Mouse (Mus musculus) forebrain, embryonic 16.5 days (tissue): ENCODE measurements around the gene Ccr8. TPM values are rescaled to one million over a fixed set of nuclear protein-coding genes. Genes with fewer than 3 reads are reported as not detected.

ENCODE experiments used
- ATAC-seq: fragments of 200-750 bp; cut with Nextera tagmentation; 2 replicates; pipeline ENCODE4 v1.8.0; 2017; ENCODE audit warnings: mild to moderate bottlenecking, moderate library complexity
- H3K27ac ChIP-seq: fragments of 300-500 bp; sonication (generic); 2 replicates; pipeline ENCODE4 v1.5.1; 2014; ENCODE audit warnings: low read length, control low read depth
- H3K27me3 ChIP-seq: fragments of 300-500 bp; sonication (generic); replicated peaks from 2 replicates; pipeline ENCODE4 v1.6.1; 2014; ENCODE audit warnings: low read length; ENCODE audit not compliant: control insufficient read depth, insufficient read depth
- H3K36me3 ChIP-seq: fragments of 300-500 bp; sonication (generic); 2 replicates; pipeline ENCODE4 v1.6.1; 2014; ENCODE audit not compliant: control insufficient read depth, insufficient read depth
- H3K4me1 ChIP-seq: fragments of 300-500 bp; sonication (generic); replicated peaks from 2 replicates; pipeline ENCODE4 v1.6.1; 2014; ENCODE audit warnings: low read length; ENCODE audit not compliant: control insufficient read depth, insufficient read depth
- H3K4me2 ChIP-seq: fragments of 300-500 bp; sonication (generic); 2 replicates; pipeline ENCODE4 v1.6.1; 2014; ENCODE audit warnings: mild to moderate bottlenecking, low read length, control low read depth
- H3K4me3 ChIP-seq: fragments of 300-500 bp; sonication (generic); replicated peaks from 2 replicates; pipeline ENCODE4 v1.5.1; 2014; ENCODE audit warnings: mild to moderate bottlenecking, low read length, control low read depth
- H3K9ac ChIP-seq: fragments of 300-500 bp; sonication (generic); replicated peaks from 2 replicates; pipeline ENCODE4 v1.6.1; 2014; ENCODE audit warnings: low read depth, low read length, control low read depth
- H3K9me3 ChIP-seq: fragments of 300-500 bp; sonication (generic); 2 replicates; pipeline ENCODE4 v1.6.1; 2016; ENCODE audit warnings: low read length; ENCODE audit not compliant: control insufficient read depth
- WGBS: fragments of 180-500 bp; shearing (Covaris S2); extraction: QIAGEN DNeasy Blood & Tissue Kit; methylation state at CpG from one replicate; pipeline ENCODE4 v1.1.7; 2014; 5-methylcytosine and 5-hydroxymethylcytosine counted together
- polyA plus RNA-seq: library from polyadenylated mRNA; unstranded; fragments of >200 nt; fragmentation: Nextera tagmentation; extraction: Ambion mirVana; gene quantifications from 2 replicates; pipeline ENCODE4 v1.2.1, GENCODE M21; 2015

Gene Ccr8
- polyA plus RNA-seq, 1 experiment from 2014 or later: not detected

- no peaks in the 10 kb centered on the region for H3K9me3 ChIP-seq
- WGBS: 70% methylated on average over 10 of the region's 10 CpGs
- H3K4me3 ChIP-seq: no peak overlapping the region
- no peak overlapping the region for H3K4me2 ChIP-seq
- no peaks in the 10 kb centered on the region for H3K36me3 ChIP-seq
- H3K4me1 ChIP-seq: no peaks in the 10 kb centered on the region
- H3K27ac ChIP-seq: no peak overlapping the region
- H3K27me3 ChIP-seq: no peaks in the 10 kb centered on the region
- H3K9ac ChIP-seq: no peak overlapping the region
- ATAC-seq: no peak
Measured at GRCm38 (mm10) chr9:120068047-120068446, 23.9 kb upstream of the Ccr8 start.

- Histone ChIP-seq H3K4me2 (no peak within 1 kb of the TSS), H3K9ac (no peak within 1 kb of the TSS), H3K36me3 (no peaks in the 10 kb centered on the region), H3K9me3 (no peaks in the 10 kb centered on the region), H3K4me1 (no peaks in the 10 kb centered on the region), H3K4me3 (no peak within 1 kb of the TSS), H3K27ac (no peak within 1 kb of the TSS), H3K27me3 (no peaks in the 10 kb centered on the region)
- WGBS: 87% methylated on average over 11 of the region's 11 CpGs
- no peak for ATAC-seq
Measured at GRCm38 (mm10) chr9:120069779-120070178, 22.1 kb upstream of the Ccr8 start, which contains the start of gene Cx3cr1. Gene Cx3cr1 (minus strand): TSS chr9:120069879.

- no peaks in the 10 kb centered on the region for H3K27me3 ChIP-seq
- ATAC-seq: no peak
- no peak overlapping the region for H3K4me3 ChIP-seq
- H3K9ac ChIP-seq: no peak overlapping the region
- H3K36me3 ChIP-seq: no peaks in the 10 kb centered on the region
- no peak overlapping the region for H3K27ac ChIP-seq
- H3K4me1 ChIP-seq: no peaks in the 10 kb centered on the region
- H3K9me3 ChIP-seq: no peaks in the 10 kb centered on the region
- H3K4me2 ChIP-seq: no peak overlapping the region
- 80% methylated on average over 2 of the region's 2 CpGs for WGBS
Measured at GRCm38 (mm10) chr9:120071251-120071650, 20.7 kb upstream of the Ccr8 start.

DNA sequence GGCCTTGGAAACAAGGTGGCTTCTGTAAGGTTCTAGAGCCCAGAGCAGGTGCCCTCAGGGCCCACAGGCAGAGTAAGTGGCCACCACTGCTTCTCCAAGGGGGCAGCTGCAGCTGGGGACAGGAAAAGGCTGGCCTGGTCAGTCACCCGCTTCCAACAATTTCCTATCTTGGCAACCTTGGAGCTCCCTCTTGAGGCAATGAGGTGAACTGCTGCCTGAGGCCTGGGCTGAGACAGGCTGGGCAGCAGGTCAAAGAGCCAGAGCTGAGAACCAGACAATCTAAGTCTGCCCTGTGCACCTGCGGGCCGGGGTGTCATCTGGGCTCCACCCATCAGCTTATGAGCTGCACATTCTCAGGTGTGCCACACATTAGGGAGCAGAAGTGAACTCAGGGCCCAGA lies 18.7 kb upstream of the Ccr8 start:
- no peaks in the 10 kb centered on the region for H3K9me3 ChIP-seq
- no peaks in the 10 kb centered on the region for H3K4me1 ChIP-seq
- no peak overlapping the region for H3K9ac ChIP-seq
- H3K27ac ChIP-seq: no peak overlapping the region
- H3K27me3 ChIP-seq: no peaks in the 10 kb centered on the region
- no peaks in the 10 kb centered on the region for H3K36me3 ChIP-seq
- H3K4me3 ChIP-seq: no peak overlapping the region
- 16% methylated on average over 3 of the region's 3 CpGs for WGBS
- no peak for ATAC-seq
- H3K4me2 ChIP-seq: no peak overlapping the region

DNA sequence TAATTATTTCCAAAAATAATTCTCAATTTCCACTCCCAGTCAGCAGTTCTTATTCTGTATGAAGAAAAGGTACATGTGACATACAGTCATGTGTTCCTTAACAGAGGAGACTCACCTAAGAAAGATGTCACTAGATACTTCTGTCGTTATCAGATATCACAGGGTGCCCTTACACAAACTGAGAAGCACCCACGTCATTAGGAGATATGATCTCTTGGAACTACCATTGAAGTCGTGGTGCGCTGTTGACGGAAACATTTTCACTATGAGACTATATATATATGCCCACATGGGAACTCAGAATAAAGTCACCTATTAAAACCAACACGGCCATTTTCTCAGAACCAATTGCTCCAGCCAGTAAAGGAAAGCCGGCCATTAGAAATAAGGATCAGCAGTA lies 17.4 kb upstream of the Ccr8 start:
- Histone ChIP-seq H3K4me3 (no peak overlapping the region), H3K9ac (no peak overlapping the region), H3K36me3 (no peaks in the 10 kb centered on the region), H3K27me3 (no peaks in the 10 kb centered on the region), H3K4me2 (no peak overlapping the region), H3K27ac (no peak overlapping the region), H3K9me3 (no peaks in the 10 kb centered on the region), H3K4me1 (no peaks in the 10 kb centered on the region)
- ATAC-seq: no peak
- WGBS: 89% methylated on average over 7 of the region's 7 CpGs

GRCm38 (mm10) chr9:120078241-120078640 lies 13.7 kb upstream of the Ccr8 start:
- WGBS: 67% methylated on average over 3 of the region's 3 CpGs
- H3K27me3 ChIP-seq: no peaks in the 10 kb centered on the region
- H3K36me3 ChIP-seq: no peaks in the 10 kb centered on the region
- H3K4me1 ChIP-seq: no peaks in the 10 kb centered on the region
- no peaks in the 10 kb centered on the region for H3K9me3 ChIP-seq
- H3K4me2 ChIP-seq: no peak overlapping the region
- no peak for ATAC-seq
- no peak overlapping the region for H3K9ac ChIP-seq
- no peak overlapping the region for H3K4me3 ChIP-seq
- no peak overlapping the region for H3K27ac ChIP-seq

- 79% methylated on average over 7 of the region's 7 CpGs for WGBS
Measured at GRCm38 (mm10) chr9:120079901-120080300, 12.0 kb upstream of the Ccr8 start.

DNA sequence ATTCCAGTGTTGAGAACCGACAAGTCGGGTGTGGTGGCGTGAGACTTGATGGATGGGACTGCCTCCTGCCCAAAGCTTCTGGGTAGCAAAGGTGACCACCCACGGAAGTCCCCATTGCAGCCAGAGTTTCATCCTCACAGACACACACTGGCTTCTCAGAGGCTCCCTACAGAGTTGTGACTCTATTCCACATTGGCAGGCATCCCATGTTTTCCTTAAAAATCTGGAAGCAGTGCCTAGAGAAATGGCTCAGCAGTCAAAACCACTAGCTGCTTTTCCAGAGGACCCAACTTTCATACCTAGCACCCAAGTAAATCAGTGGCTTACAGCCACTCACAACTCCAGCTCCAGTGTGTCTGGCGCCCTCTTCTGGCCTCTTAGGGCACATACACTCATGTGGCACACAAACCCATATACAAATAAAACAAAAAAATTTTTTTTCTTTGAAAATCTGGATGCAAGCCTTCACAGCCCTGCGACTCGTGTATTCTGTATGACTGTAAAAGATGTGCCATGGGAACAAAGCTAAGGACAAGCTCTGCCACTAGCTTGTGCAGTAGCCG lies 11.3 kb upstream of the Ccr8 start:
- Histone ChIP-seq H3K4me3 (no peak overlapping the region), H3K36me3 (no peaks in the 10 kb centered on the region), H3K27ac (no peak overlapping the region), H3K4me2 (no peak overlapping the region), H3K4me1 (no peaks in the 10 kb centered on the region), H3K27me3 (no peaks in the 10 kb centered on the region), H3K9me3 (no peaks in the 10 kb centered on the region), H3K9ac (no peak overlapping the region)
- ATAC-seq: no peak
- WGBS: 81% methylated on average over 8 of the region's 8 CpGs

More at GRCm38 (mm10) chr9:120079901-120080300, 12.0 kb upstream of the Ccr8 start:
- no peak overlapping the region for H3K4me2 ChIP-seq
- H3K36me3 ChIP-seq: no peaks in the 10 kb centered on the region
- no peak overlapping the region for H3K9ac ChIP-seq
- ATAC-seq: no peak
- no peaks in the 10 kb centered on the region for H3K4me1 ChIP-seq
- no peaks in the 10 kb centered on the region for H3K27me3 ChIP-seq
- H3K27ac ChIP-seq: no peak overlapping the region
- no peak overlapping the region for H3K4me3 ChIP-seq
- H3K9me3 ChIP-seq: no peaks in the 10 kb centered on the region

DNA sequence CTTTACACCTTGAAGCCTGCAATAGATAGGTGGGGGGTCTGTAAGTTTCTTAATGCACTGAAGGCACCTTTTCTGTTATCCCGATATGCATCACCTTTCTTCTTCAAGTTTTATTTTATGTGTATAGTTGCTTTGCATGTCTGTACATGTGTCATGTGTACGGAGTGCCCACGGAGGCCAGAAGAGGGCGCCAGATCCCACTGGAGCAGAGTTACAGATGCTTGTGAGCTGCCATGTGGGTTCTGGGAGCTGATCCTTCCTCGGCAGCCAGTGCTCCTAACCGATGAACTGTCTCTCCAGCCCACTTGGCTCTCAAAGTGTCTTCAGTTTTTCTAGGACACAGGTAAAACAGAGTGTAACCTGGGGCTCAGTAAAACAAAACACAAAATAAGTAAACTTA lies 10.7 kb upstream of the Ccr8 start:
- Histone ChIP-seq H3K27ac (no peak overlapping the region), H3K4me3 (no peak overlapping the region), H3K4me1 (no peaks in the 10 kb centered on the region), H3K9me3 (no peaks in the 10 kb centered on the region), H3K4me2 (no peak overlapping the region), H3K27me3 (no peaks in the 10 kb centered on the region), H3K9ac (no peak overlapping the region), H3K36me3 (no peaks in the 10 kb centered on the region)
- ATAC-seq: no peak
- WGBS: 73% methylated on average over 6 of the region's 6 CpGs

DNA sequence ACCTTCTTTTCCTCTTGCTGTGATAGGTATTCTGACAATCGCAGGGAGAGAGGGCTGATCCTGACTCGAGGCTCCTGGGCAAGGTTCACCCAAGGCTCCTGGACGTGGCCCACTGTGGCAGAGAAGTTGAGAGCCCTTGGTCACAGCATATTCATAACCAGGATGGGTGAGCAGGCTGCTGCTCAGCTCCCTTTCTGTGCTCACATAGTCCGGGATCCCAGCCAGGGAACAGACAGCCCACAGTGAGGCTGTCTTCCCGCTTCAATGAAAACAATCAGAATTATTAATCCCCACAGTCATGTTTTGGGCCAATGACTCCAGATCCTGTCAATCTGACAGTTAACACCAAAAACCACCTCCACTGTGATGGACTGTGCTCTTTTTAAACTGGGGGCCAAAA lies 9.9 kb upstream of the Ccr8 start:
- ATAC-seq: no peak
- Histone ChIP-seq H3K36me3 (no peaks in the 10 kb centered on the region), H3K27ac (no peak overlapping the region), H3K4me2 (no peak overlapping the region), H3K4me1 (no peaks in the 10 kb centered on the region), H3K27me3 (no peaks in the 10 kb centered on the region), H3K4me3 (no peak overlapping the region), H3K9ac (no peak overlapping the region), H3K9me3 (no peaks in the 10 kb centered on the region)
- 66% methylated on average over 5 of the region's 5 CpGs for WGBS
